Mouse (Mus musculus): ENCODE results near the gene Secisbp2. TPM values are rescaled to one million over a fixed set of nuclear protein-coding genes. Genes with fewer than 3 reads are reported as not detected.

Gene Secisbp2
- polyA plus RNA-seq, 1 experiment from 2014 or later, result 29.2 TPM

GRCm38 (mm10) chr13:51685290-51685966 lies 33.9 kb downstream of the Secisbp2 start:
- Histone ChIP-seq H3K4me3 (ENCODE audit: low read depth, low read length) (no peak overlapping the region), H3K9me3 (ENCODE audit: control insufficient read depth, low read length) (no peaks in the 10 kb centered on the region), H3K36me3 (ENCODE audit: control insufficient read depth, insufficient read depth, low read length) (peaks cover 18% of the 10 kb centered on the region), H3K27me3 (ENCODE audit: control insufficient read depth, insufficient read depth, low read length) (no peaks in the 10 kb centered on the region), H3K9ac (ENCODE audit: low read length) (no peak overlapping the region), H3K4me1 (ENCODE audit: control insufficient read depth, insufficient read depth, low read length) (no peaks in the 10 kb centered on the region), H3K27ac (ENCODE audit: low read depth, low read length) (no peak overlapping the region), H3K4me2 (ENCODE audit: low read depth) (no peak overlapping the region)
- ATAC-seq (ENCODE audit: insufficient read depth, low FRiP score, low TSS enrichment), result no peak
- whole genome bisulfite sequencing, result 93% methylated on average over 7 of the region's 7 CpGs
- no peak for DNase-seq (ENCODE audit: low spot score)

- H3K9ac ChIP-seq (ENCODE audit: low read length), result no peak overlapping the region
- no peak overlapping the region for H3K4me2 ChIP-seq (ENCODE audit: low read depth)
- no peaks in the 10 kb centered on the region for H3K4me1 ChIP-seq (ENCODE audit: control insufficient read depth, insufficient read depth, low read length)
- peaks cover 11% of the 10 kb centered on the region for H3K36me3 ChIP-seq (ENCODE audit: control insufficient read depth, insufficient read depth, low read length)
- no peaks in the 10 kb centered on the region for H3K9me3 ChIP-seq (ENCODE audit: control insufficient read depth, low read length)
- ATAC-seq (ENCODE audit: insufficient read depth, low FRiP score, low TSS enrichment) (no peak), DNase-seq (ENCODE audit: low spot score) (no peak)
- H3K4me3 ChIP-seq (ENCODE audit: low read depth, low read length), result no peak overlapping the region
- no peak overlapping the region for H3K27ac ChIP-seq (ENCODE audit: low read depth, low read length)
- H3K27me3 ChIP-seq (ENCODE audit: control insufficient read depth, insufficient read depth, low read length), result no peaks in the 10 kb centered on the region
- WGBS, result 94% methylated on average over 5 of the region's 5 CpGs
Observed at GRCm38 (mm10) chr13:51686966-51687365, 35.5 kb downstream of the Secisbp2 start.

- H3K27ac ChIP-seq (ENCODE audit: low read depth, low read length), result no peak overlapping the region
- WGBS, result 53% methylated on average over 3 of the region's 3 CpGs
Observed at GRCm38 (mm10) chr13:51688688-51689087, 37.2 kb downstream of the Secisbp2 start.

GRCm38 (mm10) chr13:51696481-51696880 lies 45.0 kb downstream of the Secisbp2 start:
- Histone ChIP-seq H3K4me1 (ENCODE audit: control insufficient read depth, insufficient read depth, low read length) (no peaks in the 10 kb centered on the region), H3K4me3 (ENCODE audit: low read depth, low read length) (no peak overlapping the region), H3K36me3 (ENCODE audit: control insufficient read depth, insufficient read depth, low read length) (no peaks in the 10 kb centered on the region), H3K9me3 (ENCODE audit: control insufficient read depth, low read length) (no peaks in the 10 kb centered on the region), H3K27ac (ENCODE audit: low read depth, low read length) (no peak overlapping the region), H3K9ac (ENCODE audit: low read length) (no peak overlapping the region), H3K27me3 (ENCODE audit: control insufficient read depth, insufficient read depth, low read length) (no peaks in the 10 kb centered on the region), H3K4me2 (ENCODE audit: low read depth) (no peak overlapping the region)
- no peak for ATAC-seq (ENCODE audit: insufficient read depth, low FRiP score, low TSS enrichment)
- DNase-seq (ENCODE audit: low spot score), result no peak

More at GRCm38 (mm10) chr13:51688688-51689087, 37.2 kb downstream of the Secisbp2 start:
- ATAC-seq (ENCODE audit: insufficient read depth, low FRiP score, low TSS enrichment) (no peak), DNase-seq (ENCODE audit: low spot score) (no peak)
- H3K4me2 ChIP-seq (ENCODE audit: low read depth), result no peak overlapping the region
- no peaks in the 10 kb centered on the region for H3K27me3 ChIP-seq (ENCODE audit: control insufficient read depth, insufficient read depth, low read length)
- H3K4me3 ChIP-seq (ENCODE audit: low read depth, low read length), result no peak overlapping the region
- peaks cover 2% of the 10 kb centered on the region for H3K36me3 ChIP-seq (ENCODE audit: control insufficient read depth, insufficient read depth, low read length)
- no peak overlapping the region for H3K9ac ChIP-seq (ENCODE audit: low read length)
- H3K4me1 ChIP-seq (ENCODE audit: control insufficient read depth, insufficient read depth, low read length), result no peaks in the 10 kb centered on the region
- H3K9me3 ChIP-seq (ENCODE audit: control insufficient read depth, low read length), result no peaks in the 10 kb centered on the region

DNA sequence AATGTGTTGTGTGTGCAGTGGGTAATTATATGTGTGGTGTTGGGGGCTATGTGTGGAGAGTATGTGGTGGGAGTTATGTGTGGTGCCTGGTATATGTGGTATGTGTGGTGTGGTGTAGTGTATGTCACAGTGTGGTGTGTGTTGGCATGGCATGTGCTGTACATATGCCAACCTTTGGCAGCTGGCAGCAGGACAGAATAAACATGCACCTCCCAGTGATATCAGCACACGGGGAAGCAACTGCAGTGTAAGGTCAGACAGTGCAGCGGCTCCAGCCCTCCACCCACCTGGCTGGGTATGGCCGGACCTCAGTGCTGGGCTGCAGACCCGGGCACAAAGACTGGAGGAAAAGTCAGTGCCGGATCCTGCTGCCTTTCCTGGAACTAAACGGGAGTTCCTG lies 46.0 kb downstream of the Secisbp2 start:
- ATAC-seq (ENCODE audit: insufficient read depth, low FRiP score, low TSS enrichment), result no peak
- H3K9ac ChIP-seq (ENCODE audit: low read length), result no peak overlapping the region
- WGBS, result 91% methylated on average over 6 of the region's 6 CpGs

DNA sequence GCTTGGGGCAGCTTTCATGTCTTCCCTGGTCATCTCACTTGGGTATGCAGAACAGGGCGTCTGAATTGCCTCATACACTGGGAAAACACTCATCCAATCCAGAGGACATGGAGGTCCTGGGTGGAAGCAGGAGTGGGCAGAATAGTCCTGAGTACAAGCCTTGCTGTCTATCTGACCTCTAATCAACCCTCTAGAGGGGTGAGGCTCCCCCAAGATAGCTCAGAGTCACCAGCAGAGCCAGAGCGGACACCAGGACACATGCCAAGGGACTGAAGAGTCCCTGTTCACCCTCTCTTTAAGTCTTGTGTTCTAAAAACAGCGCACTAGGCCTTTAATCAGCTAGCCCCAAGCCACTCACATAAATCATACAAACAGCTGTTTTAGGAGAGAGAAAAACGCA lies 46.4 kb downstream of the Secisbp2 start:
- H3K9ac ChIP-seq (ENCODE audit: low read length), result no peak overlapping the region
- ATAC-seq (ENCODE audit: insufficient read depth, low FRiP score, low TSS enrichment) (no peak), DNase-seq (ENCODE audit: low spot score) (no peak)
- H3K4me2 ChIP-seq (ENCODE audit: low read depth), result no peak overlapping the region
- H3K27me3 ChIP-seq (ENCODE audit: control insufficient read depth, insufficient read depth, low read length), result no peaks in the 10 kb centered on the region
- WGBS, result 66% methylated on average over 4 of the region's 4 CpGs
- H3K36me3 ChIP-seq (ENCODE audit: control insufficient read depth, insufficient read depth, low read length), result no peaks in the 10 kb centered on the region
- no peaks in the 10 kb centered on the region for H3K4me1 ChIP-seq (ENCODE audit: control insufficient read depth, insufficient read depth, low read length)
- no peak overlapping the region for H3K27ac ChIP-seq (ENCODE audit: low read depth, low read length)
- no peaks in the 10 kb centered on the region for H3K9me3 ChIP-seq (ENCODE audit: control insufficient read depth, low read length)
- H3K4me3 ChIP-seq (ENCODE audit: low read depth, low read length), result no peak overlapping the region

More for the DNA sequence above, 46.0 kb downstream of the Secisbp2 start:
- Histone ChIP-seq H3K4me2 (ENCODE audit: low read depth) (no peak overlapping the region), H3K27me3 (ENCODE audit: control insufficient read depth, insufficient read depth, low read length) (no peaks in the 10 kb centered on the region), H3K9me3 (ENCODE audit: control insufficient read depth, low read length) (no peaks in the 10 kb centered on the region), H3K36me3 (ENCODE audit: control insufficient read depth, insufficient read depth, low read length) (no peaks in the 10 kb centered on the region), H3K27ac (ENCODE audit: low read depth, low read length) (no peak overlapping the region), H3K4me1 (ENCODE audit: control insufficient read depth, insufficient read depth, low read length) (no peaks in the 10 kb centered on the region), H3K4me3 (ENCODE audit: low read depth, low read length) (no peak overlapping the region)
- no peak for DNase-seq (ENCODE audit: low spot score)

DNA sequence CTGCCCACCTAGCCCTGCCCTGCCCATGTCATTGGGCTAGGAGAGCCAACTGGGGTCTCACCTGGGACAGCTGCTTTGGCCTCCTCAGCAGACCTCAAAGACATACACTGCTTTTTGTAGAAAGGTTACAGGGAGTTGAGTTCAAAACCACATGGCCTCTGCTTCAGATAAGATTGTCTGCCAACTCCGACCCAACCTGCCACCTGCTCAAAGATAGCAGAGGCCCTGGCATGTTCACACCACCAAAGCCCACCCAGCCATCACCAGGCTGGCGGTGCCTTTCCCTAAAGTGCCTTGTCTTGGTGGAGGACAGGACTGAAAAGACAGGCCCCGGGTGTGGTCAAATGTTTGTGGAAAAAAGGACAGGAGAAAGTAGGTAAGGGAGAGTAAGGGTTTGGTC lies 46.8 kb downstream of the Secisbp2 start:
- ATAC-seq (ENCODE audit: insufficient read depth, low FRiP score, low TSS enrichment) (no peak), DNase-seq (ENCODE audit: low spot score) (no peak)
- Histone ChIP-seq H3K36me3 (ENCODE audit: control insufficient read depth, insufficient read depth, low read length) (no peaks in the 10 kb centered on the region), H3K4me2 (ENCODE audit: low read depth) (no peak overlapping the region), H3K9ac (ENCODE audit: low read length) (no peak overlapping the region), H3K4me3 (ENCODE audit: low read depth, low read length) (no peak overlapping the region), H3K27me3 (ENCODE audit: control insufficient read depth, insufficient read depth, low read length) (no peaks in the 10 kb centered on the region), H3K9me3 (ENCODE audit: control insufficient read depth, low read length) (no peaks in the 10 kb centered on the region), H3K27ac (ENCODE audit: low read depth, low read length) (no peak overlapping the region), H3K4me1 (ENCODE audit: control insufficient read depth, insufficient read depth, low read length) (no peaks in the 10 kb centered on the region)
- WGBS, result 94% methylated on average over 3 of the region's 3 CpGs

- Histone ChIP-seq H3K4me1 (ENCODE audit: control insufficient read depth, insufficient read depth, low read length) (no peaks in the 10 kb centered on the region), H3K27ac (ENCODE audit: low read depth, low read length) (no peak overlapping the region), H3K36me3 (ENCODE audit: control insufficient read depth, insufficient read depth, low read length) (no peaks in the 10 kb centered on the region), H3K9me3 (ENCODE audit: control insufficient read depth, low read length) (no peaks in the 10 kb centered on the region), H3K9ac (ENCODE audit: low read length) (no peak overlapping the region), H3K27me3 (ENCODE audit: control insufficient read depth, insufficient read depth, low read length) (no peaks in the 10 kb centered on the region), H3K4me2 (ENCODE audit: low read depth) (no peak overlapping the region), H3K4me3 (ENCODE audit: low read depth, low read length) (no peak overlapping the region)
- DNase-seq (ENCODE audit: low spot score) (no peak), ATAC-seq (ENCODE audit: insufficient read depth, low FRiP score, low TSS enrichment) (no peak)
- 84% methylated on average over 5 of the region's 5 CpGs for WGBS
Observed at GRCm38 (mm10) chr13:51703893-51704292, 52.4 kb downstream of the Secisbp2 start.

Measured in neural tube, embryonic 11.5 days (tissue).